Mouse (Mus musculus) lung, adult 2 months (tissue): ENCODE results near the gene Kcnq2. TPM values are rescaled to one million over a fixed set of nuclear protein-coding genes. Genes with fewer than 3 reads are reported as not detected.

Experiments
- DNase-seq: peaks from one replicate; pipeline ENCODE4 v3.0.0; 2022
- H3K4me1 ChIP-seq: fragments of 200-500 bp; 2 replicates; pipeline ENCODE4 v1.6.1; 2011; ENCODE audit warnings: low read length; ENCODE audit not compliant: control insufficient read depth, insufficient read depth
- H3K4me3 ChIP-seq: fragments of 200-500 bp; replicated peaks from 2 replicates; pipeline ENCODE3; 2011; ENCODE audit warnings: low read depth, mild to moderate bottlenecking, control low read depth, low read length; ENCODE audit errors: extremely low read depth
- CTCF ChIP-seq: fragments of 200-500 bp; IDR thresholded peaks from 2 replicates; pipeline ENCODE4 v1.5.1; 2011; ENCODE audit warnings: mild to moderate bottlenecking, low read length, control low read depth; ENCODE audit not compliant: insufficient read depth
- POLR2A ChIP-seq: fragments of 200-500 bp; IDR thresholded peaks from 2 replicates; pipeline ENCODE4 v1.6.1; 2011; ENCODE audit warnings: low read depth, mild to moderate bottlenecking, control low read depth, low read length, borderline replicate concordance; ENCODE audit errors: extremely low read depth
- WGBS: fragments of 180-500 bp; shearing (Covaris S2); methylation state at CpG from one replicate; pipeline ENCODE4 v1.1.7; 2018; 5-methylcytosine and 5-hydroxymethylcytosine counted together
- polyA plus RNA-seq: library from polyadenylated mRNA; depleted of rRNA; stranded (reverse); fragments of >200 nt; gene quantifications from 2 replicates; pipeline ENCODE4 v1.2.3, GENCODE M21; 2012

Kcnq2 gene
- polyA plus RNA-seq, 1 experiment, result 0.02 TPM

GRCm38 (mm10) chr2:181157716-181158302 lies 22.7 kb upstream of the Kcnq2 start:
- Histone ChIP-seq H3K4me3 (no peak overlapping the region), H3K4me1 (no peaks in the 10 kb centered on the region)
- no peak for DNase-seq
- 66% methylated on average over 6 of the region's 6 CpGs for WGBS
- no peak for TF ChIP-seq CTCF
- no peak for TF ChIP-seq POLR2A

DNA sequence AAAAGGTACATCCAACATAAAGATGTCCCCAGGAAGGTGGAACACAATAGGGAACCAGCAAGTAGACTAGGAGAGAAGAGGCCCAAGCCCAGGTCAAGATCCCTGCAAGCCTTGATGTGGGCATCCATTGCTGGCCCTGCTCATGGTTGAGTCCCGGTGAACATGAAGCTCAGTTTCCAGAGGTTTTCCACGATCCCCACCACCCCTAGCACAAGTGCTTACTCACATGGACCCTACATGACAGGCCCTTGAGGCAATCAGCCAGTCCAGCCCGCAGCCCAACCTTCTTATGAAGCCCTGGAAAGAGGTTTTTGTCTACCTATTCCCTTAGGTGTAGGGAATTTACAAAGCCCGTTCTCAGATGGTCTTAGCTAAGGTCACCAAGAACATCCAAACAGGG lies 22.1 kb upstream of the Kcnq2 start:
- TF ChIP-seq CTCF (no peak), POLR2A (no peak)
- WGBS, result 83% methylated on average over 4 of the region's 4 CpGs
- no peak for DNase-seq
- Histone ChIP-seq H3K4me1 (no peaks in the 10 kb centered on the region), H3K4me3 (no peak overlapping the region)

DNA sequence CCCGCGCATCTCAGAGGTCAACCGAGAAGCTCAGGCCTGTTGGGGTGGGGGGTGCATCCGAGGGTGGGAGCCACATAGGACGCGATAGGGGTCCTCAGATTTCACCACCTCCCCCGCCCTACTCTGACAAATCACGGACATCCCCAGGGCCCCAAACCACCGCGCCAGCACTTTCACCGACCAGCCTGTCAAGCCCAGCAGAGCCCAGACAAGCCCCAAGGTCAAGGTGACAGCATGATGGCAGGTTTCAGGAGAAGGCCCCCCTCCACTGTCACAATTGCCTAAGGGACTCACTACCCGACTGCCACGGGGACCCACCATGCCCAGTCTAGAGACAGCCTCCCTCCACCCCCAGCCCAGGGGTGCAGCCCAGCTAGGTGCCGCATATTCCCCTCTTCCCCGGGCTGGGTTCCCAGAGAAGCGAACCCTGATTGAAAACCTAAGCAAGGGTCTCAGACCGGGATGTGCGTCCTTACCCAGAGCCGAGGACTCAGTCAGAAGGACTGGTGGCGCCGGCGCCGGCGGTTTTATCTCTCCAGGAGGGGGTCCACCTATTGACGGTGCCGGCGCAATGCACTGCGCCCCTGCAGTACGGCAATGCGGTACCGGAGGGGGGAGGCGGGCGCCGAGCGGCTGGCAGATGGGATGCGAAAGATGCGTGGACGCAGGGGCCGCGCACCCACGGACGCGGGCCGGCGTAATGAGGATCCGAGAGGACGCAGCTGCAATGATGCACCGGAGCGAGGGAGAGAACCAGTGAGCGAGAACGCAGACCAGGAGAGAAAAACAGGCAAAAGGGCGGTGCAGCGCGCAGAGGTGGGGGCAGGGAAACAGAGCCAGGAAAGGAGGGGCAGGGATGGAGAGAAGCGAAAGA lies 21.4 kb upstream of the Kcnq2 start, which contains the start of gene Eef1a2:
Eef1a2 (minus strand) TSS at position 767 of the 874 bp plus-strand sequence.
- DNase-seq, result no peak
- 7% methylated on average over 55 of the region's 55 CpGs for WGBS
- TF ChIP-seq POLR2A (no peak), CTCF (no peak)
- no peak within 1 kb of the TSS for H3K4me3 ChIP-seq
- no peaks in the 10 kb centered on the region for H3K4me1 ChIP-seq

- DNase-seq, result no peak
- no peak overlapping the region for H3K4me3 ChIP-seq
These were observed 20.7 kb upstream of the Kcnq2 start for GRCm38 (mm10) chr2:181155801-181156200.

GRCm38 (mm10) chr2:181154831-181155415 lies 19.8 kb upstream of the Kcnq2 start:
- no peaks in the 10 kb centered on the region for H3K4me1 ChIP-seq
- 70% methylated on average over 8 of the region's 8 CpGs for WGBS
- DNase-seq, result no peak
- H3K4me3 ChIP-seq, result no peak overlapping the region
- TF ChIP-seq POLR2A (no peak), CTCF (no peak)

More at GRCm38 (mm10) chr2:181155801-181156200, 20.7 kb upstream of the Kcnq2 start:
- TF ChIP-seq CTCF (no peak), POLR2A (no peak)
- 68% methylated on average over 4 of the region's 4 CpGs for WGBS
- no peaks in the 10 kb centered on the region for H3K4me1 ChIP-seq

GRCm38 (mm10) chr2:181154361-181154760 lies 19.3 kb upstream of the Kcnq2 start:
- no peak overlapping the region for H3K4me3 ChIP-seq
- no peak for TF ChIP-seq CTCF
- no peak for TF ChIP-seq POLR2A

GRCm38 (mm10) chr2:181153837-181154236 lies 18.7 kb upstream of the Kcnq2 start:
- H3K4me3 ChIP-seq, result no peak overlapping the region
- DNase-seq, result no peak
- no peaks in the 10 kb centered on the region for H3K4me1 ChIP-seq
- TF ChIP-seq POLR2A, result no peak
- peak; percentile 17; the same call in 1 of the 2 replicates for TF ChIP-seq CTCF
- WGBS, result 4% methylated on average over 1 of the region's 1 CpGs

More at GRCm38 (mm10) chr2:181154361-181154760, 19.3 kb upstream of the Kcnq2 start:
- WGBS, result 82% methylated on average over 3 of the region's 3 CpGs
- no peaks in the 10 kb centered on the region for H3K4me1 ChIP-seq
- DNase-seq, result no peak

DNA sequence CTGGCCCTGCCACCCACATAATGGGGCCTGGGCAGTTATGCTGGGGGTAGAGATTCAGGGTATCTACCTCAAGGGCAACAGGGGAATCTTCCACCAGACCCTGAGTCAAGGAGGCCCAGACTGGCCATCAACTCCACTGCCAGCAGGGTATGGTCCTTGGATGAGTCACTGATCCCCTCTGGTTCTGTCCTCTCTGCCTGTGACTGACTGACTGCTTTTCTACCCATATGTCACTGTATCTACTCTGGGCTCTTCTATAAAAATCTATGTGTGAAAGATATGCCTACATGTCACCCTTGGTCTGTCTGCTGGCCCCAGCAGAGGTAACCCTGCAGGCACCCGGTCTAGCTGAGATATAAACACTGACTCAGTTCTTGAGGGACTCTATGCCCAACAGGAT lies 18.0 kb upstream of the Kcnq2 start:
- TF ChIP-seq POLR2A (no peak), CTCF (no peak)
- Histone ChIP-seq H3K4me1 (peaks cover 4% of the 10 kb centered on the region; the same call in 1 of the 2 replicates), H3K4me3 (no peak overlapping the region)
- 74% methylated on average over 1 of the region's 1 CpGs for WGBS
- no peak for DNase-seq

GRCm38 (mm10) chr2:181152701-181153100 lies 17.6 kb upstream of the Kcnq2 start:
- peaks cover 4% of the 10 kb centered on the region for H3K4me1 ChIP-seq
- DNase-seq, result no peak
- WGBS, result 91% methylated on average over 17 of the region's 17 CpGs
- TF ChIP-seq POLR2A (no peak), CTCF (no peak)
- H3K4me3 ChIP-seq, result no peak overlapping the region

DNA sequence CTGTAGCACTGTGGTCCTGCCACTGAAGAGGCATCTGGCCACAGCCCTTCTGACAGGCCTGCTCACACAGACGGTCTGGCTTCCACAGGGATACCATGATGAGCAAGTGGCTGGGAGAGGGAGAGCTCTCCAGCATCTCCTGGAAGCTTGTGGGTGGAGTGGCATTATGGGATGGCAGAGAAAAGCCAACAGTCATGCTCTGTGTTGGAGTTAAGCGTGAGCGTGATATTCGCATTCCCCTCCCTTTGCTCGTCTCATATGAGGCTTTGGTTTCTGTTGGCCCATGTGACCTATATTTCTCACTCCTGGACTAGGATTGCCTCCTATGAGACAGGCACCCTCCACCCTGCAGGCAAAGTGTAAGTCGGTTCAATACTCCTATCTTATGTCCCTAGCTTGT lies 15.2 kb upstream of the Kcnq2 start:
- H3K4me1 ChIP-seq, result peaks cover 4% of the 10 kb centered on the region
- no peak for DNase-seq
- 66% methylated on average over 6 of the region's 6 CpGs for WGBS
- no peak overlapping the region for H3K4me3 ChIP-seq
- TF ChIP-seq POLR2A, result no peak
- no peak for TF ChIP-seq CTCF
